Mouse (Mus musculus): ENCODE results near the gene Tbkbp1.

Tbkbp1 gene

DNA sequence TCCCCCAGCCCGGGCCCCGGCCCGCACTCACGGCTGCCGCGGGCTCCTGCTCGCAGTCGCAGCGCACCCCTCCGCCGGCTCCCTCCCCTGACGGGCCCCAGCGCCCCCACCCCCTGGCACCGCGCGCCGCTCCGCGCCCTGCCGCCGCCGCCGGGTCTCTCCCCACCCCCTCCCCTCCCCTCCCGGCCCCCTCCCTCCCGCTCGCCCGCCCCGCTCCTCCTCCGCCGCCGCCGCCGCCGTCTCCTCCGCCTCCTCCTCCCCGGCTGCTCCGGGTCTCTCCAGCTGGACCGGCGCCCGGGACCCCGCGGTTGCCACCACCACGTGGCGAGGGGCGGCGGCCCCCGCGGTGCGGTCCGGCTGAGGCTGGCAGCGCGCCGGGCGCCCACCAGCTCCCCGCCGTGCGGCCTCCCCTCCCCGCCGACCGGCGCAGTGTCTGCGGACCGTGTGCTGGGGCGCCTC lies at the start of gene Tbkbp1:
TSS of gene Tbkbp1 (minus strand) at position 153 of the 459 bp plus-strand sequence.
- under 1% methylated on average over 23 of the region's 64 CpGs for WGBS

- WGBS, result 86% methylated on average over 6 of the region's 6 CpGs
Measured at GRCm38 (mm10) chr11:97199519-97199918, 48.2 kb upstream of the Tbkbp1 start.

DNA sequence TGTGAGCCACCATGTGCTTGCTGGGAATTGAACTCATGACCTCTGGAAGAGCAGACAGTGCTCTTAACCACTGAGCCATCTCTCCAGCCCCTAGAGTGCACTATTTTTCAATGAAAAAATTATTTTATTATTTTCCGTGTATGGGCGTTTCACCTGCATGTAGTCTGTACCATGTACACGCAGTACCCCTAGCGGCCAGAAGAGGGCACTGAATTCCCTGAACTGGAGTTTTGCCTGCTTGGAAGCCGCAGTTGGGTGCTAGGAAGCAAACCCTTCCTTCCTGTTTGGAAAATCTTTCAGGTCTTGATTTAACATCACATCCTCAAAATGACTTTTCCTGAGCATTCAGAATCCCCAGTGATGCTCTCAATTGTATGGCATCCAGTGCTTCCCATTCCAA lies 47.3 kb upstream of the Tbkbp1 start:
- 24% methylated on average over 5 of the region's 5 CpGs for WGBS

DNA sequence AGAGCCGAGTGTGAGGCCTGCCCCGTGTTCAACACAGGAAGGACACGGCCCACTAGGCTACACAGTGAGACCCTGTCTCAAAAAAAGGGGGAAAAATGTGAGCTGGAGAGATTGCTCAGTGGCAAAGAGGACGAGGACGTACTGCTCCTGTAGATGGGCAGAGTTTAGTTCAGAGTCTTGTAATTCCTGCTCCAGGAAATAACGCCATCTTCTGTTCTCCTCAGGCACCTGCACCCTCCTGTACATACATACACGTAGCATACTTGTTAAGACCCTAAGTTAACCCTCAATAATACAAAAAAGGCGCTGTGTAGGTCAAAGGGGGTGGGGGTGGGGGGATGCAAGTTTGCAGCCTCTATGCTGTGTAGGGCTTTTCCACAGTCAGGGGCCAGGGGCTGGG lies 45.7 kb upstream of the Tbkbp1 start:
- WGBS, result 77% methylated on average over 8 of the region's 8 CpGs

GRCm38 (mm10) chr11:97196541-97196940 lies 45.2 kb upstream of the Tbkbp1 start:
- 73% methylated on average over 12 of the region's 12 CpGs for WGBS

DNA sequence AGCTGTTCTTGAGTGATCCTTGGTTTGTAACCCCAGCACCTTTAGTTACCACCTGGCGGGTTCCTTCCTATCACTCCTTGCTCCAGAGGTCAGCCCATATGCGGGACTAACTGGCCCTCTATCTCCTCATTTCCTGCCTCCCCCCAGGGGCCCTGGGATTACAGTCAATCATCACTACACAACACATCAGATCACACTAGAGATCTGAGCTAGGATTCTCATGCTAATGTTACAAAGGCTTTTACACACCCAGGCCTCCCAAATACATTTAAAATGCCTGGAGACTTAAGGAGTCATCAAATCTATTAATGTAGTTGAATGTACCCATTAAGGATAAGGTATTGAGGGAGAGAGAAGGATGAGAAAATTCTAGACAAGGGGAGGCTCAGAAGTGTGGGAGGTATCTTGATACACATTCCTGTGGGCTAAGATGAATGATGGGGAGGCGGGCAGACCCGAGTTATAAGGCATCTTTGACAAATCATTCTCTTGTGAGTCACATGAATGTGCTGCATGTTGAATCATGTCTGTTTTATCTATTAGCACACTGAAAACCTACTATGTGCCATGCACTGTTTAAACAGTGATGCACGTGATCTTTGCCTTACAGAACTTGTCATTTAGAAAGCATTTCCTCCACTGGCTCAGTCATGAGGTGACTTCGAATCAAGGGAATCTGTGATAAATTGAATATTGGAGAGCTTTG lies 40.8 kb upstream of the Tbkbp1 start:
- 76% methylated on average over 6 of the region's 6 CpGs for WGBS

DNA sequence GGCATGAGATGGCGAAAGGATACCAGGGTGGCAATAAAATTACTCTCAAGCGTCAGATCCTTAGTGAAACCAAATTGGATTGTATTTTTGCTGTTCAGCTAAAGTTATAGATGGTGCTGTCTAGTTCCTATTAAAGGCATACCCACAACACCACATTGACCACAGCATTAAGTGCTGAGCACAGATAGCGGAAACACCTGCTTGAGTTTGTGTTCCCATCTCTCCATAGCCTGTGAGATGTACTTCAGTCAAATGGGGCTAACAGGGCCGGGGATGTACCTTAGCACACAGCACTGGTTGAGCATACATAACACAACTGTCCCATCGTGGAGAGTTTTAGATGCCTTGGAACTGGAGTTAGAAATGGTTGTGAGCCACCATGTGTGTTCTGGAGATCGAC lies 39.7 kb upstream of the Tbkbp1 start:
- WGBS, result 87% methylated on average over 6 of the region's 6 CpGs

GRCm38 (mm10) chr11:97189645-97190044 lies 38.4 kb upstream of the Tbkbp1 start:
- 81% methylated on average over 6 of the region's 6 CpGs for WGBS

GRCm38 (mm10) chr11:97189231-97189630 lies 37.9 kb upstream of the Tbkbp1 start:
- 35% methylated on average over 3 of the region's 3 CpGs for WGBS

- WGBS, result under 1% methylated on average over 15 of the region's 15 CpGs
Measured at GRCm38 (mm10) chr11:97188643-97188955, 37.3 kb upstream of the Tbkbp1 start.

GRCm38 (mm10) chr11:97187764-97188642 lies 36.7 kb upstream of the Tbkbp1 start, which contains the start of gene Kpnb1:
Kpnb1 (minus strand) TSS chr11:97187881.
- under 1% methylated on average over 99 of the region's 101 CpGs for WGBS

DNA sequence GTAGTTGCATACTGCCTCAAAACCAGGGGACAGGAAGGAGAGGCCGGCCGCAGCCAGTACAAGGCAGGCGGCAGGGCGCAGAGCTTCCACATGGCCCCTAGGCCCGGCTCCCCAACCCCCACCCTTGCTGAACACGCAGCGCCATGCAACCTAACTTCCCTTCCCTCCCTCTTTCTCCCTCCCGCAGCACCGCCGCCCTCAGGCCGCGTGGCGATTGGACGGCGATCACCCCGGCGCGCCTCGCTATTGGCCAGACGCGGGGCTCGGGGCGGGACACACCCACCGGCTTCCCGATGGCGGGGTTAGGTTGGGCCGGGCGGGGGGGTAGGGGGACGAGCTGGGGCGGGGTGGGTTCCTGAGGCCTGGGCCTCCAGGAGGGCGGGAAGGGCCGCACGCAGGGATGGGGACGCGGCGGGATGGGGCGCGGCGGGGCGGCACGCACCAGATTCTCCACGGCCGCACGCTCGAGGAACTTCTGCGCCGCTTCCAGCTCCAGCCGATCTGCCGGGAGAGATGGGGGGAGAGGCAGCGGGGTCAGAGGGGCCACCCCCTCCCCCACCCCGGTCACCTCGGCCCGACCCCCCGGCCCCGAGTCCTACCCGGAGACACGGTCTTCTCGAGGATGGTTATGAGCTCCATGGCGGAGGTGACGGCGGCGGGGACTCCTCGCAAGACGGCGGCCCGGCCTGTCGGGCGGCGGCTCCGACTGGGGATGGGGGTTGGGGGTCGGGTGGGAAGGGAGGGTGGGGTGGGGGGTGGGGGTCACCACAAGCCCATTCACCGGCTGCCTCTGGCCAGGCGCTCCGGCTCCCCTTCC lies 35.9 kb upstream of the Tbkbp1 start:
- under 1% methylated on average over 69 of the region's 74 CpGs for WGBS

DNA sequence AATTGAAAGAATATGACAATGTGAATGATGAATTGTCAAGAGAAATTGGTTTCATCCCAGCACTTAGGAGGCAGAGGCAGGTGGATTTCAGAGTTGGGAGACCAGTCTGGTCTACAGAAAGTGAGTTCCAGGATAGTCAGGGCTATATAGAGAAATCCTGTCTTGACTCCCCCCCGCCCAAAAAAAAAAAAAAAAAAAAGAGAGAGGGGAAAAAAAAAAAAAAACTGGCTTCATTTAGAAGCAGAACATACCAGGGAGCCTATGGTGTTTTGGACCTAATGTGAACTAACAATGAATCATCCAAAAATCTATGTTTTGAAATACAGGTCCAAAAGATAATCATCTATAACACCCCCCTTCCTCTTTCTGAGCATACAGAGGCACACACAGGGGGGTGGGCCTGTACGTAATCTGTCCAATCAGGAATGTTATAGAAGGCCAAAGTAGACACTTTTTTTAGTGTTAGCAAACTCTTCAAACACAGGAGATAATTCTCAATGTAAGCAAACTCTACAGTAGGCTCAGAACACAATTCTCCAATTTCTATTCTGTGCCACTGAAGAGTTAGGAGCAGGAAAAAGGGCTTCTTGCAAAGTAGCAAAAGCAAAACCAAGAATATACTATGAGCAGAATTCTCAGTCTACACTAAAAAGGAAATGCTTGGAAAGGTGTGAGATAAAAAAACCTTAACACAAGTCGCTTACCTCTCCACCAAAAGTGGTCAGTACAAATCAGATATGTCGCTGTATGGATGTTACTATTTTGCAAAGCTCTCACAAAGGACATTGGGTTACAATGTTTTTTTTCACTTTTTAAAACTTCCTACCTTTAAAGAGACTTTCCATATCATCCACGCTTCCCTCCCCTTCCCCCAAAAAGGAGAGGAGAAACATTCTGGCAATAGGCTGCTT lies 34.7 kb upstream of the Tbkbp1 start:
- 65% methylated on average over 5 of the region's 5 CpGs for WGBS

- WGBS, result 63% methylated on average over 5 of the region's 5 CpGs
Measured at GRCm38 (mm10) chr11:97184875-97185274, 33.6 kb upstream of the Tbkbp1 start.

DNA sequence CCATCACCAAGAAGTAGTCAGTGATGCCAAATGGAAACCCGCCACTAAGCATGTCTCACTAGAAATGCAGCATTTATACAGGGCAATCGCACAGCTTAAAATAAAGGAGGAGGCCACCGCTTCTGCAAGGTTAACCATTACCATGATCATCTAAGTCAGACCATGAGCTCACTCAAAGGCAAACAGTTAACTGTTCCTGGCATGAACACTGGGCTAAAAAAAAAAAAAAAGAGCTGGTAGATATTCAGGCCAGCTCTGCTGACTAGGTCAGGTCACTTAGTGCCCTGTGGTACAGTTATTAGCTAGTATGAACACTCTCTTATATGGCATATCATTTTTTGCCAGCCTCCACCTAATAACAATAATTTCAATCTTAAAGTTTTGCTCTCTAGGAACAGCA lies 31.2 kb upstream of the Tbkbp1 start:
- WGBS, result 50% methylated on average over 3 of the region's 3 CpGs

GRCm38 (mm10) chr11:97181061-97181460 lies 29.8 kb upstream of the Tbkbp1 start:
- WGBS, result 69% methylated on average over 5 of the region's 5 CpGs

DNA sequence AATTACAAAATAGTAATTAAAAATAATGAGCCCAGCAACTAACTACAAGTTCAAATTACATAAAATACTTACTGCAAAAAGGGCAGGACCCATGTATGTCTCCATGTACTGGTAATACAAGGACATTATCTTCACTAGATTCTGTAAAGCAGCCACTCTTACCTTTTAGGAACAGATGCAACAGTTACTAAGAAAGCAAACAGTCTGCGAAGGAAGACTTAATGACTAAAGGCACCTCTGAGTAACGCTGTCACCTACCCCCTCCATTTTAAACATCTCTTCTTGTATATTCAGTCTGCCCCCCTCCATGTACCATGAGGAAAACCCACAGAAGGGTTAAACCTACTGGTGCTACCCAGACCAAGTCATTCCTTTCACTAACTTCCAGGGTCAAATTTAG lies 26.9 kb upstream of the Tbkbp1 start:
- 77% methylated on average over 2 of the region's 2 CpGs for WGBS

DNA sequence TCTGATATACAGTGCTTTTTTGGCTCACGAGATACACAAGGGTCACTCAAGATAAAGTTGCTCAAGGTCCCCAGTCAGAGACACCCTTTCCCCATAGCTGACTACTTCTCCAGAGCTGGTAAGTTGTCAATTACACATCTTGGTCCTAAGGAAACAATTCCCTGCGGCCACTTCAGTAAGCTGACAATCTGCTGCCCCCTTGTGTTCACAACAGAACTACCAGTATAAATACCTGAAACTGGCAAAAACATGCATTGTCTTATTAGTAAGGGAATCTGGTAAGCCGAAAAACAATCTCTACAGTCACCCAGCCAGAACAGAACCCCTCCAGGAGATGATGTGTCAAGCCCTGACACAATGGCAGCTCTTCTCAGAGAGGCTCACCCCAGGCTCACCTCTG lies 25.6 kb upstream of the Tbkbp1 start:
- WGBS, result 33% methylated on average over 3 of the region's 3 CpGs

DNA sequence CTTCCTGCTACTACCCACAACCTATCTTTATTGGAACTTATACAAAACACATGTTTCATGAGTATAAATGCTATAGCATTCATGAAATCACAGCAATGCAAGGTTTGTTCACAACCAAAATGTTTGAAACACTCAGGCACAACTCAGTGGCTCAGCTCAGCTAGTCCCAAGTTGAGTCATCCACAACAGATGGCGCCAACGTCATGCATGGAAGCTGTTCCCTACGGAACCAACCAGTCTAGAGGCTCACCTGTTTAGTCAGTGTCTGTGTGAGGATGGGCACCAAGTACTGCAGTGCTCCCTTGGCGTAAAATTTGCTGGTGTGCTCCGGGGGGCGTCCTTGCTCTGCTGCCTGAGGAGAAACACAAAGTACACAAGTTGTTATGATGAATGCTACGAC lies 24.2 kb upstream of the Tbkbp1 start:
- WGBS, result 58% methylated on average over 7 of the region's 7 CpGs

- WGBS, result 37% methylated on average over 6 of the region's 6 CpGs
Measured at GRCm38 (mm10) chr11:97160341-97160740, 9.0 kb upstream of the Tbkbp1 start.

DNA sequence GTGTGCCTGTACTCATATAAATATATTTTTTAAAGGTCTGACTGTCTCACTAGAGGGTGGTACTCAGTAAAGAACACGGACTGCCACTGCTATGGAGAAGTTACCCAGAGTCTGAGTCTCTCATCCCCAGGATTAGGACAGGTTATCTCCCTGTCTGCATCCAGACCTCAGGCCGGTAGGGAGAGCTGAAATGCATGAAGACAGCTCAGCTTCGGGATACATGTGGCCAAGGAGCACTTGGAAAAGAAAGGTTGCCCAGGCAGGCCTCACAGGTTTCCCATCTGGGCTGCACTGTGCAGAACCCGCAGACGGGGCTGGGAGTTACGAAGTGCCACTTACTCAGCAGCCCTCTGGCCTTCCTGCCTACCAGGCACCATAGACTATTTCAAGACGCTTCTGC lies 5.7 kb upstream of the Tbkbp1 start:
- 50% methylated on average over 7 of the region's 7 CpGs for WGBS
